Mouse (Mus musculus) kidney, postnatal 14 days (tissue): ENCODE results near the gene Cops4.

ENCODE experiments used
- DNase-seq: peaks from one replicate; pipeline ENCODE4 v3.0.0; 2022; ENCODE audit warnings: mixed read lengths

The Cops4 gene

GRCm38 (mm10) chr5:100546294-100547080, 28.4 kb downstream of the Cops4 start:
- peak; percentile 33 for DNase-seq

DNA sequence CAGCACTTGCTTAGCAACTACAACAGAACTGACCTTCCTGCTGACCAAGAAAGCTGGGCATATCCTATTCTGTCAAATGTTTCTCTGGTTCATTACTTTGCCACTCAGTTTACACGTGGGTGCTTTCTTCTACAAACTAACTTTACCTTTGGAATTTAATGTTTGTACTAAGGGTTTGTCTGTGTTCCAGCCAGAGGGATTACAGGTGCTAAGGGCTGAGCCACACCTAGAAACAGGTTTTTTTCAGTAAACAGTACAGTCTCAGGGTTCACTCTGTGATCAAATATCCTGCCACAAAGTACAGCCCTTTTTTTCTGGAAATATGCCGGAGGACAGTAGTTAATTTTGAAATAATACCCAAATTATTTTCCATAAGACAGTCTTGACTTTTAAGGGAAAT, 30.1 kb downstream of the Cops4 start:
- DNase-seq: no peak

DNA sequence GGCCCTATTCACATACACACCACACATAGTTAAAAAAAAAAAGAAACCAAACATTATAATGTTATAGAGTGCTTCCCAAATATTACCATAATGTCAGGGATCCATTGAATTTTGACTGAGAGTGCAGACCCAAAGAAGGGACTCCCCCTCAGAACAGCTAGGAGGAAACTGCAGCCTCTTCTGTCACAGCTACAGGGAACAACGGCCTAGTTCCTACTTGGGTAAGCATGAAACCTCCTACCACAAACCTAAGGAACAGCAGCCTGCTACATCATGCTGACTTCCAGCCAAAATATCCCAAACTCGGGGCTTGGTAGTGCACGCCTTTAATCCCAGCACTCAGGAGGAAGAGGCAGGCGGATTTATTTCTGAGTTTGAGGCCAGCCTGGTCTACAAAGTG, 31.2 kb downstream of the Cops4 start:
- no peak for DNase-seq

DNA sequence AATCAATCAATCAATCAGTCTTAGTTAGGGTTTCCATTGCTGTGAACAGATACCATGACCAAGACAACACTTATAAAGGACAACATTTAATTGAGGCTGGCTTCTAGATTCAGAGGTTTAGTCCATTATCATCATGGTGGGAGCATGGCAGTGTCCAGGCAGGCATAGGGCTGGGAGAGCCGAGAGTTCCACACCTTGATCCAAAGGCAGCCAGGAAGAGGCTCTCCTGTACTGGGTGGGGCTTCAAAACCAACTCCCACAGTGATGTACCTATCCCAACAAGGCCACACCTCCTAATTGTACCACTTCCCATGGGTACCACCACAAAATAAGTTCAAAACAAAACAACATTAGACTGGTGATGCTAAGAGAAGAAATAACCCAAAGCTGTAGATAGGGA, 32.0 kb downstream of the Cops4 start:
- DNase-seq: no peak

- no peak for DNase-seq
Measured at GRCm38 (mm10) chr5:100551952-100552351, 33.8 kb downstream of the Cops4 start.

DNA sequence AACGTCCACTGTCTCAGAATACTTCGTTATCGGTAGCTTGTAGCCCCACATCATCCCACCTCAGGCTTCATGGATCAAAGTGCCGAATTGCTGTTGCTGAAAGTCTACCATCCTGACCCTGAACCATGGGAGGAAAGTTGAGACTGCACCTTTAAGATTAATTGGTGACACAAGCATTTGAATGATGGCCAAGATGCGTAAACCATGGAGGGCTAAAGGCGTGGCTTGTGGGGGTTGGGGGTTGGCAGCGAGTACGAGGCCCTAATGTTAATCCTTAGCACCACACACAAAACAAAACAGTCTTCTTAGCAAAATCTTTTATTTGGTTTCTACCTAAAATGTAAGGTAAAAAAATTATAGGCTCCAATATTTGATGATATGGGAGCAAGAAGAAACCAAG, 35.3 kb downstream of the Cops4 start:
- DNase-seq: no peak

DNA sequence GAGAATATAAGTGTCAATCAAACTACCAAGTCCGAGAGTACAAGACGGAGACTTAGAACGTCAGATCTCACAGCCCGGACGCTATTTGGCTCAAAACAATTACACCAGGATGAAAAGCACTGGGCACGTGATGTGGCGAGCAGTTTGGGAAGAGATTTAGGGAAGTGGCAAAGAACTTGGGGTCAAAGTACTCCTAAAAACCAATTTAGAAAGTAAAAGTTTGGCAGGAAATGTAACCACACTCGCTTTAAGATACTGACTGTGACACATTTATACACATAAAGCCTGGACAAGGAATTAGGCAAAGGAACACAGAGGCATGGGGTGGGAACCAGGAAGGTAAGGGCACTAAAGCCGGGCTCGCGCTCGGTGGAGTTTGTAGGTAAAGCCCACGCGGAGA, 38.9 kb downstream of the Cops4 start:
- no peak for DNase-seq

DNA sequence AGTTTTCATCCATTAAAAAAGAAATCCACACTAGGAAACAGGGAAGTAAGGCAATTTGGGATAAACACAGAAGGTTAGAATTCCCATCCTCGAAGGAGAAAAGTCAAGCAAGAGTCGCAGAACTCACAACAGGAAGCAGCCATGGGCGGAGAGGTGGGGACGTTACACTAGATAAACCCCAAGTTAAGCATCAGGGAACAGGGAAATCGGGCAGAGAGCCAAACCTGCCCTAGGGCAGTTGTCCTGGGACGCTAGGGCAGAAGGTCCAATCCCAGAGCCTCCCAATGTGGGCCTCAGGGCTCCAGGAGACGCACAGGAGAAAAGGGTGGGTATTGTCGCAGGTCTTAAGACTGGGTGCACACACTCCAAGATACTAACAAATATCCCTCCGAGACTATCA, 39.4 kb downstream of the Cops4 start:
- peak; percentile 56 for DNase-seq

DNA sequence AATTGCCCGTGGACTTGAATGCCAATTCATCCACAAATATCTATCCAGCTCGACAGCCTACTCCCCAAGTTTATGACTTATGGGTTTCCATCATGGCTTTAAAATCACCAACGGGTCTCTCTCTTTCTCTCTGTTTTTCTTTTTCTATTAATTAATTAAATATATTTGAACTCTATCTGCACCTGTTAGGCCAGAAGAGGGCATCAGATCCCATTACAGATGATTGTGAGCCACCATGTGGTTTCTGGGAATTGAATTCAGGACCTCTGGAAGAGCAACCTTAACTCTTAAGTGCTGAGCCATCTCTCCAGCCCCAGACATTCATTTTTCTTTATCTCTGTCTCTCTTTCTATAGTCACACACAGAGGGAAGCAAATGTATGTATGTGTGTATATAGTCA, 40.7 kb downstream of the Cops4 start:
- DNase-seq: no peak

DNA sequence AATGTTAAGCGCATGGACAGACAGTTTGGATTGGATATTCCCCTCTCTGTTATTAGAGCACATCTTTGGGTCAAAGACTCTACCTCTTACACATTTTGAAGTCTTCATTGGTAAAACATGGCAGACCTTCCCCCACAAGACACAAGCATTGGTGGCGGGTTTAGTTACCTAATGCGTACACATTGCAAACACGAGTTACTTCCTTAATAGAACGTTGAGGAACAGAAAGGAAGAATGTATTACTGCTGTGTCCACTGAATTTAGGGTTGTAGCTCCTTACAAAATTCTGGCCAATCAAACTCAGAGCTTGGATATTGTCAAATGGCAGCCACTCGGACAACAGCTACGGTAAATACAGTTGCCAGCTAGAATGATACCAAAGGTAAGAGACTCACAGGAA, 41.2 kb downstream of the Cops4 start:
- no peak for DNase-seq

GRCm38 (mm10) chr5:100562702-100563101, 44.6 kb downstream of the Cops4 start:
- no peak for DNase-seq

DNA sequence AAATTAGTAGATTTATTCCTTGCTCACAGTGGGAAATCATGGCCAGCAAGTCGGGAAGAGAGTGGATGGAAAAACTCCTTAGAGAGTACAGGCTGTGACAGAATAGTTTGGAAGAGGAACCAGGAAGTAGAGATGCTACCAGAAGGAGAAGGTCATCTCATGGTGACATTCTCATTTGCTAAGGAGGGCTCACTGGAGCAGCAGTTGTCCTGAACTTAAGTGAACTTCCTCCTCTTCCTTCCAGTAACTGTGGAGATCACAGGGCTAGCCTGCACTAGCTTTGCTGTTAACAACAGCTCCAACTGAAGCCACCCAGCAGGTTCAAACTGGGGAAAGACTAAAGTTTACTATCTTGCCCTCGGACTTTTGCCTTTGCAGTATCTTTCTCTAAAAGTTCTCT, 48.7 kb downstream of the Cops4 start:
- DNase-seq: peak; percentile 29

GRCm38 (mm10) chr5:100567258-100568032, 49.3 kb downstream of the Cops4 start:
- peak; percentile 73 for DNase-seq

DNA sequence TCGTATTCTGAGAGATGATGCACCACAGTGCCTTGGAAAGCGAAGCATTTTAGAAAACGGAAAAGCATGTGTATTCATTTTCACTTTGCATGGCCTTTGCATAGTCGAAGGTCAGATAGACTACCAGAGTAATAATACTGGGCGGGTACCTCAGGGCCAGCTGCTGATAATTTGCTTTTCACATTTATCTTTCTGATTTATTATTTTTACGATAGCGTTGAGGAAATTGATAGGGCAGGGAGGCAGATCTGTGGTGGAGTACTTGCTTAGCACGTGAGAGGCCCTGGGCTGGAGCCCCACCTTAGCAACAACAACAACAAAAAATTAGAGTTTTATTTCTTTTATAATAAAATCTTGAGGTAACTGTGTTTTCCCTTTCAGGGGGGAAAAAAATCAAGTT, 50.1 kb downstream of the Cops4 start:
- DNase-seq: no peak

- no peak for DNase-seq
Measured at GRCm38 (mm10) chr5:100568802-100569201, 50.7 kb downstream of the Cops4 start.

DNA sequence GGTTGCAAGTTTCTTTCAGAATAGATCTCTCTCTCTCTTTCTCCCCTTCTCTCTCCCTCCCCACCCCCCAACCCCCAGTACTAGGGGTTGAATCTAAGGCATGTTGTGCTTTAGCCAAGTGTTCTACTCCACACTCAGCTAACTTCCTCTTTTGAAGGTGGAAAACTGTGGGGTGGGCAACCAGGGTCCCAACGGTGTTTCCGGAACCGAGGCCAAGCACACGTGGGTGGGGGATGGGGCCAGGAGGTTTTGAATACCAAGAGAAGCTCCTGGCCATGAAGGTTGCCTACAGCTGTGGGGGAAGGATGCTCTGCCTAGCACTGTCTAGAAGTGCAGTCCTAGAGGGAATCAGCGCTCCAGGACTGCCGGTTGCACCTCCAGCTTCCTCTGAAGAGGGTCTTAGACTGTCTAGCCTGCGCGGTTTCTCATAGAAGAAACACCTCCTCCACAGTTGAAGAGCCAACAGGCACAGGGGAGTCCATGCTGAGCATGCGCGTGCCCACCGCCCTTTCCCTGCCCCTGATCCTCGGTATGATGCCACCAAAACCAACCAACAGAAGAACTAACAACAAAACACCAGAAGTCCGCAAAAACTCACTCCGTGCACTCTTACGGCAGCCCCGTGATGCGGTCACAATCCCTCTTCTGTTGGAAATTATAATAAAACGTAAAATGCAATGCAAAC, 51.3 kb downstream of the Cops4 start:
- DNase-seq: no peak

DNA sequence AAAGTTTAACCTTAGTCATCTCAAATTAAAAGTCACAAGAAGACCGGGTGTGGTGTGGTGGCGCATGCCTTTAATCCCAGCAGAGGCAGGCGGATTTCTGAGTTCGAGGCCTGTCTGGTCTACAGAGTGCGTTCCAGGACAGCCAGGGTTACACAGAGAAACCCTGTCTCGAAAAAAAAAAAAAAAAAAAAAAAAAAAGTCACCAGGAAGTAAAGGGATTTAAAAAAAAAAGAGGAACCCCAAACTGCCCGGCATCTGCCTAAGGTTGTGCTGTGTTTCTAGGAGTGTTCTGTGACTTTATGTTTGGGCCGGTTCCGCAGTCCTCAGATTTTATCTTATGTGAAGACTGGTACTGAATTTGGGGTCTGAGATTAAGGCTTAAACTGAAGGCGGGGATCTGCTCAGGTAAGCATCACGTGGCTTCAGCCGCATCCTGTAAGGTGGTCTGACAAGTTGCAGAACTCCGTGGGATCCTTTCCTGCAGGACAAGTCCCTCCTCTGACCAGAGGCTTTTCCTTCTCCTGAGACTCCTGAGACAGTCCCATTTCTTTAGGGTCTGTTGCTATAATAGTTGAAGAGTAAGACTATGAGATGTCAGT, 52.0 kb downstream of the Cops4 start:
- no peak for DNase-seq

- no peak for DNase-seq
Measured at GRCm38 (mm10) chr5:100570716-100571115, 52.6 kb downstream of the Cops4 start.

DNA sequence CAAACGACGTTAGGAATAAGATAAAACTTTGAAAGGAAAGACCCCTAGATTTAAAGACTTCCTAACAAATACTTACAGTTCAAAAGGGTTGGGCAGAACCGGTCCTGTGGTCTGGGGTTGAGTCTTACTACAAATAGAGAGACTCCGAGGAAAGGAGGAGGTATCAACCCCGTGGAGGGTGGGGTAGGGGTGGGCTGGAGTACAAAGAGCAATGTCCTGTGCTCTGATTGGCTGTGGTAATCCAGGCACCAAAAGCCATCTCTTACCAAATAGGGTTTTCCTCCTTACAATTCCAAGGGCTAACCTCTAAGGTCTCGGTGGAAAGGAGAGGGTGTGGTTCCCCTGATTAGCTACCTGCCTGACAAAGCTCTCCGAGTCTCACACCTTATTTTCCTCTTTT, 54.0 kb downstream of the Cops4 start, which contains the start of gene Plac8:
TSS of gene Plac8 (minus strand) at position 177 of the 400 bp plus-strand sequence.
- no peak for DNase-seq

GRCm38 (mm10) chr5:100573256-100573655, 55.1 kb downstream of the Cops4 start:
- DNase-seq: no peak

DNA sequence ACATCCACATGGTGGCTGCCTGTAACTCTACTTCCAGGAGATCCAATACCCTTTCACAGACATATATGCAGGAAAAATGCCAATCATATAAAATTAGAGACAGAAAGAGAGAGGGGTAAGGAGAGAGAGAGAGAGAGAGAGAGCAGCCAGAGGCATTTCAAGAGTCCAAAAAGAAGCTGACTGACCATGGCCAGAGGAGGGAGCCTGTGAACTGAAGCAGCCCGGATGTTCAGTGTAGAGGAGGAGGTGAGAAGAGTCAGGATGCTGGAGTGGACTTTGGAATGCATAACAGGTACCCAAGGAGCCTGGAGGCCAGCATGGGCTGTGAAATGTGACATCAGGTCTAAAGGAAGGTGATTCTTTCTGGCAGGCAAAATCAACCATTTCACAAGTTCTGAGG, 56.7 kb downstream of the Cops4 start:
- no peak for DNase-seq

GRCm38 (mm10) chr5:100578863-100579411, 60.8 kb downstream of the Cops4 start:
- DNase-seq: no peak
